Mouse (Mus musculus): ENCODE data around the gene Zfp534. TPM values are rescaled to one million over a fixed set of nuclear protein-coding genes. Genes with fewer than 3 reads are reported as not detected.

The Zfp534 gene
- total RNA-seq (2023), result not detected

GRCm38 (mm10) chr4:147702453-147702852 is at the start of gene Zfp534:
Gene Zfp534, minus strand, starts transcription at chr4:147702553.

GRCm38 (mm10) chr4:147642413-147642812 is 59.9 kb downstream of the Zfp534 start, which contains the start of gene Zfp979:
Gene Zfp979, minus strand, starts transcription at chr4:147642513.

Other genes with a start within 250 kb of the Zfp534 start
- gene Zfp982, start 210.1 kb downstream of the Zfp534 start, total RNA-seq (2023), result 1 to 10 TPM in 1 of 2 experiments, under 1 TPM in 1; 0.66 to 1.6 TPM
- under 1 TPM in 1 of 2 experiments, not detected in 1; 0.11 TPM for gene Gm16503, start 162.3 kb downstream of the Zfp534 start, total RNA-seq (2023)
- not detected for gene Zfp985, start 149.3 kb downstream of the Zfp534 start, total RNA-seq (2023)
- gene Zfp979, start 60.0 kb downstream of the Zfp534 start, total RNA-seq (2023), result under 1 TPM in 1 of 2 experiments, not detected in 1; 0.26 TPM
- 10 to 100 TPM; 11.2 to 12.3 TPM for gene Zfp984, start 107.2 kb upstream of the Zfp534 start, total RNA-seq (2023)
- gene Zfp933, start 145.8 kb upstream of the Zfp534 start, total RNA-seq (2023), result 1 to 10 TPM; 2.7 to 4.7 TPM
- gene Miip, start 166.3 kb upstream of the Zfp534 start, total RNA-seq (2023), result 10 to 100 TPM; 36.1 to 36.7 TPM
- gene Fv1, start 166.4 kb upstream of the Zfp534 start, total RNA-seq (2023), result 1 to 10 TPM; 5.1 to 9.3 TPM
- 10 to 100 TPM; 49.6 to 52.0 TPM for gene Mfn2, start 202.2 kb upstream of the Zfp534 start, total RNA-seq (2023)
- 10 to 100 TPM; 17.5 to 18.9 TPM for gene Plod1, start 234.2 kb upstream of the Zfp534 start, total RNA-seq (2023)
- 10 to 100 TPM; 56.6 to 59.3 TPM for gene 2510039O18Rik, start 238.3 kb upstream of the Zfp534 start, total RNA-seq (2023)

Data from neutrophil, adult 83 days (primary cell).